Mouse (Mus musculus): ENCODE results near the gene Gpkow.
"Not testable (repeated sequence)": the region's sequence is repeated elsewhere in the genome, so short reads cannot be mapped to it uniquely, and the experiment has no call there.

Gene Gpkow

DNA sequence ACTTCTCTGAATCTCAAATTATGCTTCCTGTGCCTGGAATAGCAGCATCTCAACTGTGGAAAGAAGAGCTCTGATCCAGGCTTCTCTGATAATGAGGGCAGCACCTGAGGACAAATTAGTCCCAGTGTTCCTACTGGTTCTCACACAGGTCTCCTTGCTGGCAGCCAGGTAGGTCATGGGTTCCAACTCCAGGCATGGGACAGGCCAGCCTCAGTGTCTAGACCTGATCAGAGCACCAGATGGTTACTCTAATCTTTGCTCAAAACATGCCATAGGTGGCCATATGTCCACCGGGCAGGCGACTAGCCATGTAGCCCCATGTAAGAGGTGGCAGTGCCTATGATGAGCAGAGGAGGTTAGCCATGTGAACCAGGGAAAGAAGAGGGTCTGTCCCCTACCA lies 8.6 kb upstream of the Gpkow start:
- no peak for DNase-seq (ENCODE audit: low spot score)

DNA sequence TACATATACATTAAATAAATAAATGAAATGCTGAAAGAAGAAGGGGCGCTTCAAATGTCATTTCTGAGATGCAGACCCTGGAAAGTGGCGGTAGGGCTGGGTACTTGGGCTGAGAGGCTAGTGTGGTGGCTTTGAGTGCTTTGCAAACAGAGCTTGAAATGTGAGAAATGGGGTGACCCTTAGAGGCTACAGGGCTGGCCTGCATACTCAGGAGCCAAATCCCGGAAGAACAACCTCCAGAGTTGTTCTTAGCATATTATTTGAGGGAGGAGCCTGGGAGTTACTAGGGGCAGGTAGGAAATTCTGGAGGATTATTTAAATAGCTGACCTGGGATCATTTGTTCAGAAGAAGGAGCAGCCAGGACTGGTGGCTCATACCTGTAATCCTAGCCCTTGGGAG lies 6.4 kb upstream of the Gpkow start:
- DNase-seq (ENCODE audit: low spot score), result no peak

DNA sequence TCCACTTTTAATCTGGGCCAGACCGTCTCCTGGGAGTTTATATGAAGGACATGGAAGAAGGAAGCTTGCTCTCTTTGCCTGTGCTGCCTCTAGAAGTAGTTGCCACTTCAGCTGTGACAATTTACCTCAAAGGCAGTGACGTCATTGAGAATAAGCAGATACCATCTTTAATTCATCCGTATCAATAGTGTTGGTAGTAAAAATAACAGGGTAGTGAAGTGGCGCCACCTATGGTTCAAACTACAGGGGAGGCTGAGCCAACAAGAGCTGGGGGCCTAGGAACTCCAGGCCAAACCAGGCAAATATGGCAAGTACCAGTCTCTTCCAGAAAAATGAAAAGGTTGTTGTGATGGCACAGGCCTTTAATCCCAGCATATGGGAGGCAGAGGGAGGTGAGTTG lies 4.1 kb upstream of the Gpkow start:
- DNase-seq (ENCODE audit: low spot score), result peak; percentile 35

DNA sequence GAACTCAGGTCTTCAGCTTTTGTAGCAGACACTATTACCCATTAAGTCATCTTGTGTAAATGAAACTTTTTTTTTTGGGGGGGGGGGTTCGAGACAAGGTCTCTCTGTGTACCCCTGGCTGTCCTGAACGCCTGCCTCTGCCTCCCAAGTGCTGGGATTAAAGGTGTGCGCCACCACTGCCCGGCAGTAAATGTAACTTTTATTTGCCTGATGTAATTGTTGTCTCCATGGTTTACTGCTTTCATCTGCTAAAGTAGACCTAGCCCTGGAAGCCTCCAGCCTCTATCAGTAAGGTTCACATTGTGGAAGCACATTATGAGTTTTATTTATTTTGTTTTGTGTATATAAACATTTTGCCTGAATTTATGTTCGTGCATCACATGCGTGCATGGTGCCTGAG lies 411 bp upstream of the Gpkow start:
- DNase-seq (ENCODE audit: low spot score), result no peak

DNA sequence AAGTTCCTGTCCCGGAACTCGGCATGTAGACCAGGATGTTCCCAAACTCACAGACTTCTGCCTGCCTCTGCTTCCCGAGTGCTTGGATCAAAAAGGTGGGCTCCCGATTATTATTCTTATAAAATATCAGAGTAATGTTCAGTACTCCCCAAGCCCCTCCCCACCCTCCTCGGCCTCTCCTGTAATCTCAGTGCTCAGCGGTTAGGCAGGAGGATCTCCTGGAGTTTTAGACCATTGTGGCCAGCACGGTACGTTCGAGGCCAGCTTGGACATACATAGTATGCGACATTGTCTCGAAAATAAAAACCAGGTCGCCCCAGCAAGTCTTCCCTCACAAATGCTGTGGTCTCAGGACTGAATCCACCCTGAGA lies 16.8 kb downstream of the Gpkow start:
- not testable (repeated sequence) for DNase-seq (ENCODE audit: low spot score)

DNA sequence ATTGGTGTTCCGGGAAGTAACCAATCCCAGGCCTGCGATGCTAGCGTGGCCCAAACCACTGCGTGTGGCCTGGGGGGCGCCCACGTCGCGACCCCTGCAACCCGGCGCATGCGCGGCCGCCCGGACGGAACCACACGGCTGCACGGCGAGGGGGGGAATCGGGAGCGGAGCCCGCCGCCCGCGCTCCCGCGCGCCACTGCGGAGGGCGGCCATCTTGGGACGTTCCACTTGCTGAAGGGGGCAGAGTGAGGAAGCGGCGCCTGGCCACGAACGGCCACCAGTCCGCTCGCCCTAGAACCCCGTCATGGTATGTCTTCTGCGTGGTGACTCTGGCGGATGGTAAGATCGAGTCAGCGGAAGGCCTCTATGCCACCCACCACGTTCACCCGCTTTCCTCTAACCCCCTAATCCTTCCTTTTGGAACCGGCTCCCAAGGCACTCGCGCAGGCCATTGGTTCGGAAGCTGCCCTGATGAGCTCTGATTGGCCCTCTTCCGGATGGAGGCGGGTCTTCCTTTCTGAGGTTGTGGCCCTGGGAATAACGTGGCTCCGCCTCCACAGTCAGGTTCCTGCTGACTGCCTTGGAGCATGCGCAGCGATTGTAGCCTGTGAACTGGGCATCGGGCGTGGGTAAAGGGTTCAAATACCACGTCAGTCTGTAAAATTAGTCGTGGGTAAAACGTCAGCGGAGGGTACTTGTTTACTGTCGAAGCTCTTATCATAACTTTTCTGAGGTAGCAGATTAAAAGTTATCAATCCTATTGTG lies 17.4 kb downstream of the Gpkow start, which contains the start of gene Wdr45:
TSS of gene Wdr45 (plus strand) at position 199 of the 765 bp plus-strand sequence.
- DNase-seq (ENCODE audit: low spot score), result peak; percentile 93

DNA sequence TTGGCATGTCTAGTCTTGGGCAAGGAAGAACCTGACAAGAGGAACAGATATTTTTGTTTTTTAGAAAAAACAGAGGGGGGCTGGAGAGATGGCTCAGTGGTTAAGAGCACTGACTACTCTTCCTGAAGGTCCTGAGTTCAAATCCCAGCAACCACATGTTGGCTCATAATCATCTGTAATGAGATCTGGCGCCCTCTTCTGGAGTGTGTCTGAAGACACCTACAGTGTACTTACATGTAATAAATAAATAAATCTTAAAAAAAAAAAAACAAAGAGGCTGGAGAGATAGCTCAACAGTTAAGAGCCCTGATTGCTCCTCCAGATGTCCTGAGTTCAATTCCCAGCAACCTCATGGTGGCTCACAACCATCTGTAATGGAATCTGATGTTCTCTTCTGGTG lies 19.1 kb downstream of the Gpkow start:
- not testable (repeated sequence) for DNase-seq (ENCODE audit: low spot score)

DNA sequence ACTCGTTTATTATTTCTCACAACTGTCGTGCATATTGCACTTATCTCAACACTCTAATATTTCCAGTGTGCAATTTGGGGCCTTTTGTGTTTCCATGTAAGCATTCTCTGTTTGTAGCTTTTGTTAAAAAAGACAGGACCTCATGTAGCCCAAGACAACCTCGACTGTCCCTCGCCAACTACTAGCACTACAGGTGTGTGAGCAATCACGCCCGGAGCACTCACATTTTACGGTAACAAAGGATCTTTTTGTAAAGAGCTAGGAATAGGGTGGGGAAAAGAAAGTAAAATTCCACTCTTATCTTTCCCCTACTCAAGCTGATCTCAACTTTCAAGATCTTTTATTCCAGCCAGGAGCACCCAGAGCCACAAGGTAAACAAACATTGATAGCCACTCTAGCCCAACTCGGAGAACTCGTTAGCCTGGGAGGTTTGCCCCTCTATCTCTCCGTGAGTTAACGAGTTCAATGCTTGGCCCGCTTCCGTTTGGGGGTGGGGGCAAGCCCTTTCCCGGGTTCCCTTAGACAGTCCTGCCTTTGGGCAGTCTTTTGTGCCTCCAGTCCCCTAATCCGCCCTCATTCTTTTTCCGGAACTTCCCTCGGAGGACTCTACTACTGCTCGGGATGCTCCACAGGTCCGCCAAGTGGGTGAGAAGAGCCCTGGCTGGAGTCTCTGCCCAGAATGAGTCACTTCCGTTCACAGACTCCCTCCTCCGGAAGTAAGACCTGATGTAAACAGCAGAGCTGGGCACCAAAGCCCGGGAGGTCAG lies 24.8 kb downstream of the Gpkow start, which contains the start of gene Gm45208:
TSS of gene Gm45208 (plus strand) at position 732 of the 768 bp plus-strand sequence.
- DNase-seq (ENCODE audit: low spot score), result peak; percentile 74

DNA sequence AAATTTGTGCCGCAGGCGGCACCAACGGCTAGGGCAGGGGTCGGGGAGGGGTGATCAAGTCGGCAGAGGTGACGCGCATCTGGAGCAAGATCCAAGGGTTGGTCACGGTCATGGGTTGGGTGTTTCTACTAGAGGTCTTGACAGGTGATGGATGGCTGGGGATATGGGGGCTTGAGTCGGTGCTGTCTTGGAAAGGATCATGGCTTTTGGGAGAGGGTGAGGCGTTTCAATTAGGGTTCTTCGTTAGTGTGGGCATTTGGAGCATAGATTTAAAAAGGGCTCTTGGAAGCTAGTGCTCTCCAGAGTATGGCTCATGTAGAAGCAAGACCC lies 25.3 kb downstream of the Gpkow start:
- no peak for DNase-seq (ENCODE audit: low spot score)

DNA sequence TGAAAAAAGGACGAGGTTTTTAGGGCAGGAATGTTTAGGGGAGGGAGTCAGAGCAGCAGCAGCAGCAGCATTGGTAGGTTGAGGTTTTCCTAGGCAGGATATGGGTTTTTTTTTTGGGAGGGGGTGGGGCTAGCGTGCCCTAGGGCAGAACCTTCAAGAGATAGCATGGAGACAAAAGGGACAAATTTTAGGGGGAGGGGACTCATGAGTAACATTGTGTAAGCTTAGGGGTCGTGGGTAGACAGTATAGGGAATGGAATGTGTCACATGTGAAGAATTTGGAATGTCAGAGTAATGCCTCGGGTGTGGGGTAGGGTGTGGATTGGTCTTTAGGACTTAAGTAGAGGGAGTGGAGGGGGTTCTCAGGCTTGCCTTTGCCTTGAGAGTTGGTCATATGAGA lies 25.8 kb downstream of the Gpkow start:
- DNase-seq (ENCODE audit: low spot score), result no peak

DNA sequence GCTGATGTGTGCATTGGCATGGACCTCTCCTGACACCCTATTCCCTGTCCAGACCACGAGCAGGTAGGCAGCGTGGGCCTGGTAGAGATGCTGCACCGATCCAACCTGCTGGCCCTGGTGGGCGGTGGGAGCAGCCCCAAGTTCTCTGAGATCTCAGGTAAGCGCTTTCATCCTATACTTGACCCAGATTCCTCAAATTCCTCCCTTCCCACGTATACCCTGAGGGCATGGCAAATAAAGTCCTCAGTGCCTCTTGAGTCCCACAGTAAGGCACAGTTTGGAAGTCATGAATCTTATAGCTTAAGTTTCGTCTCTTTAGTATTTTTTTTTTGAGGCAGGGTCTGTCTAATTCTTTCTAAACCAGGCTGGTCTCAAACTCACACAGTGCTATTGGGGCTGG lies 27.2 kb downstream of the Gpkow start:
- DNase-seq (ENCODE audit: low spot score), result no peak

DNA sequence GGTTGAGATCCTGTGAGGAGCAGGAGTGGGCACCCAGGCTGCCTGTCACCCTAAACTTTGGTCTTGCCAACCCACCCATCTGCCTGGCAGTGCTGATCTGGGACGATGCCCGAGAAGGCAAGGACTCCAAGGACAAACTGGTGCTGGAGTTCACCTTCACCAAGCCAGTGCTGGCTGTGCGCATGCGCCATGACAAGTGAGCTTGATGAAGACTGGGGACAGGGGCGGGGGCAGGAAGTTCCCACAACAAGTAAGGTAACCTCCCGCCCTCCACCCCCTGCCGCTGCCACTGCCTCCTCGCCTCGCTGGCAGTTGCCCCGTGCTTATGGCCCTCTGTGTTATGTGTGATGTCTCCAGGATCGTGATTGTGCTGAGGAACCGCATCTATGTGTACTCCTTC lies 28.9 kb downstream of the Gpkow start:
- no peak for DNase-seq (ENCODE audit: low spot score)

DNA sequence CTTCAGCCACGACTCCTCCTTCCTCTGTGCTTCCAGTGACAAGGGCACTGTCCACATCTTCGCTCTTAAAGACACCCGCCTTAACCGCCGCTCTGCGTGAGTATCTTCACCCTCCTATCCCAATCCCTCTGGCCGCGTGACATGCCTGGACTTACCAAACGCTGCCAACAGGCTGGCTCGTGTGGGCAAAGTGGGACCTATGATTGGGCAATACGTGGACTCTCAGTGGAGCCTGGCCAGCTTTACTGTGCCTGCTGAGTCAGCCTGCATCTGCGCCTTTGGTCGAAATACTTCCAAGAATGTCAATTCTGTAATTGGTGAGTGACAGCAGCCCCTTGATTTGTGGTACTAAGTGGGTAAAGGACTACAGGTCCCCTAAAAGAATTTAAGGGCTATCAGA lies 30.2 kb downstream of the Gpkow start:
- no peak for DNase-seq (ENCODE audit: low spot score)

DNA sequence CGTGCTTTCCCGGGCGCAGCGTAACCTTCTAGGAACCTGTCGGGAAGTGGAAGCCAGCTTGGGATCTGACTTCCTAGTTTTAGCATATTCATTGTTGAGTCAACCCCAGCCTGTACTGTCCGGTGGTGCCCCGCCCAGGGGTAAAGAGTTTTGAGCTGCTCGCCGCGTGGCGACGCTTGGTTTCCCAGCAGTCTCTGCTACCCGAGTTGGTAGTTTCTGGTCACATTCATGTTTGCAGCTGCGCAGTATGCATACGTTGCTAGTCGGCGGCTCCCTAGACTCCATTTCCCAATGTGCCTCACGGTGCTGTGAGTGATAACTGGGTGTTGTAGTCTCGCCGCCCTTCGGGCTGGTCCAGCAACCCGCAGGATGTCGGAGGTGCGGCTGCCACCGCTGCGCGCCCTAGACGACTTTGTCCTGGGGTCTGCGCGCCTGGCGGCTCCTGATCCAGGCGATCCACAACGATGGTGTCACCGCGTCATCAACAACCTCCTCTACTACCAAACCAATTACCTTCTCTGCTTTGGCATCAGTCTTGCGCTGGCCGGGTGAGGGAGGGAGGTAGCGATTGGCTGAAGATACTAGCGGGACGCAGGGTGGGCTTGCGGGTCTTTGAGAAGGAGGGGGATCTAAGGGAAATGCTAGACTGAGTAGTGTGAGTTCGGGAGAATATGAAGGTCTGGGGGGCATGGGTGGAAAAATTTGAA lies 31.4 kb downstream of the Gpkow start, which contains the start of gene Praf2:
TSS of gene Praf2 (plus strand) at position 225 of the 707 bp plus-strand sequence.
- DNase-seq (ENCODE audit: low spot score), result peak; percentile 91

DNA sequence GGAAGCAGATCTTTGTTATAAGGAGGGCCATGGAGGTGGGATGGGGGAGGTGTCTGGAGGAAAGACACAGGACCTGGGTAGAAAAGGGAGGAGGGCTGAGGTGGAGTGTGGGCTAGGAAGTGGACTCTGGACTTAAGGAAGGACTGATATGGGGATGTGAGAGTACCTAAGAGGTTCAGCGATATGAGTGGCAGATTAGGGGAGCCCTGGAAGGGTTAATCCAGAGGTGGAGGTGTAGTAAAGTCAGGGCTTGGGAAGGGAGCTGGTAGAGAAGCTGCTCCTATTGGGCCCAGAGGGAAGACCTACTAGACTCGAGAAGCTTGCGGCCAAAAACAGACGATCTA lies 32.0 kb downstream of the Gpkow start:
- no peak for DNase-seq (ENCODE audit: low spot score)

DNA sequence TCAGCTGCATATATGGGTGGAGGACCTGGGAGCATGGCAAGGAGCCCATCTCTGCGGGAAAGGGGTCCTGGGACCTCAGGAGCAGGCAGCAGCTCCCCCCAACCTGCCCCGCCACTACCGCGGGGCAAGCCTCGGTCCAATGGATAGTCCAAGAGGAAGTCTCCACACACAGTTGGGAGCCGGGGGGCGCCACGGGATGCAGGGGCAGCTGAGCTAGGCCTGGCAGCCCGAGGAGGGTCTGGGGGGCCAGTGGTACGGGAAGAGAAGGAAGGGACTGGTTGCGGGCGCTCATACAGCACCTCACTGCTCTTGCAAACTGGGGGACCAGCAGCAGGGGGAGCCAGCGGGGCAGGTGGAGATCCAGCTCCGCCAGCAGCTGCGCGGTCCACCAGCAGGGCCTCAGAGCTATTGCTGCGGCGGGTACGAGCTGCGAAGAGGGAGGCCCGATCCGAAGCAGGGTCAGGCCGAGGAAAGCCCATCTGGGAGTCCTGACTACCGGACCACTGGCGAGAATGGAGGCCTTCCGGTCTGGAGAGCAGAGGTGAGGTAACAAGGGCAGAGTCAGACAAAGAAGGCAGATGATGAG lies 36.7 kb downstream of the Gpkow start:
- DNase-seq (ENCODE audit: low spot score), result peak; percentile 63

DNA sequence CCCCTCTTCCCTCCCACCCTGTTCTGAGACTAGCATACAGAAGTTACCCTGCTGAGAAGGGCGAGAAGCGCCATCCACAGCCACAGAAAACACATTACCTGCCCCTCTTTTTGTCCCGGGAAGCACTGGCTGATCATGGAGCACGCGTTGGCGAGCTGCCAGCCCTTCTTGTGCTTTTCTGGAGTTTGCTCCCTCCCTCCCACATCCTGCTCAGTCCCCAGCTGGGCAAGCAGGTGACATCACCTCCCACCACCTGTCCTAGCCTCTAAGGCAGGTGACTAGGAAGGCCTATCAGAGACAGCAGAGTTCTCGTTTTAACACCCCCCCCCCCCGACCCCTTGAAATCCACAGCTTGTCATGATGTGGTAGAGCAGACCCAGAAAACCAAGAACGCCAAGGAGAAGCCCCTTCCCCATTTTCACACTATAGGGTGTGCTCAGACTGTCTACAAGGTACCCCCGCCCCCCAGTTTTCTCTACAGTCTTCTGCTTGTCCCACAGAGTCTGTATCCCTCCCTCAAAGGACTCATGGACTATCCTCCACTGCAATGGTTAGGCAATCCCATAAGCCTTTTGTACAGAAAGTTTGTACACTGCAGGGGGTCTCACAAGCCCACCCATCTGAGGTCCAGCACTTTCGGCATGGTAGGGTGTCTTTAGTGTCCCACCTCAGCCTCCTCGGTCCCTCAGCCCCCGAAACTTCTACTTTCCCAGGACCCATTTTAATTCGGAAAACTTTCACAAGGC lies 42.6 kb downstream of the Gpkow start:
- no peak for DNase-seq (ENCODE audit: low spot score)

DNA sequence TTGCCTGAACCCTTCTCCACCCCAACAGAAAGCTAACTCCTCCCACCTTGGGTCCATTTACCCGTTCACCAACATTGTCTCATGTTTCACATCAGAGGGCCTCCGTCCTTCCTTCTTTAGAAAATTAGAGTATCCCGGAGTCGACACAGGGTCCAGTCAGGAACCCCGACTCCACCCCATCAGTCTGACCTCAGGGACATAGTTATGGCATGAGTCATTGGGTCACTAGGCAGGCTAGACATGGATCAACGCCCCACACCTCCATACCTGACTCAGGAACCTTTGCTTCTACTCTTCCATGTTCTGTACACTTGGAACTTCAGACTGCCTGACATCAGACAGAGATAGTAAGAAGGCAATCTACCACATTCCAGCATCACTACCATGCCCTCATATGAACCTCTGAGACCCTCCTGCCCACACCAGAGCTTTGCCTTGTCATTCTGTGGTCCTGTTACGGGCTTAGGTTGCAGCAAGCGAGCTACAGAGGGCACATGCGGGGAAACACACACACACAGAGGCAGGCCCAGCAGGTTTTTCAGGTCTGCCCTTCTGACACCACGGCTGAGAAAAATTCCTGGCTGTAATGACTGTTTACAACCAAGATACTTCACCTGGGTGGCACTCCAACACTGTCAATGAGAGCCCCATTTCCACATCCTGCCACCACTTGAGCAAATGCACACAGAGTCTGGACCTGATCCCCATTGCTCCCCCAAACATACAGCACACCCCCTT lies 43.3 kb downstream of the Gpkow start:
- peak; percentile 14 for DNase-seq (ENCODE audit: low spot score)

DNA sequence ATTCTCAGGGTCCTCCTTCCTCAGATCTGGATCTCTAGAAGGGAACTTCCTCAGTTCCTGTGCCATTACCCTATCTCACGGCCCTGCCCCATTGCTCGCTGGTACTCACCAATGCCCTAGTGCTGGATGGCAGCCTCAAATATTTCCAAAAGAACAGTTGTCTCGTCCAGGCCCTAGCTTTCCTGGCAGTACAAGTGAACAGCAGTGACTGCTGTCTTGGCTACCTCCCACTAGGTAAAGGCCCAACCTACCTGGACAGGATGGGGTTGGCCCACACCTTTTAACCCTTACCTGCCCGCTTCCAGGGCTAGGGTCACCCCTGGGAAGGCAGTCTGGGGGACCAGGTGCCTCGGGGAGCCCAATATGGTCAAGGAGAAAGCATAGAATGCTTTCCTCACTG lies 44.2 kb downstream of the Gpkow start:
- DNase-seq (ENCODE audit: low spot score), result no peak

DNA sequence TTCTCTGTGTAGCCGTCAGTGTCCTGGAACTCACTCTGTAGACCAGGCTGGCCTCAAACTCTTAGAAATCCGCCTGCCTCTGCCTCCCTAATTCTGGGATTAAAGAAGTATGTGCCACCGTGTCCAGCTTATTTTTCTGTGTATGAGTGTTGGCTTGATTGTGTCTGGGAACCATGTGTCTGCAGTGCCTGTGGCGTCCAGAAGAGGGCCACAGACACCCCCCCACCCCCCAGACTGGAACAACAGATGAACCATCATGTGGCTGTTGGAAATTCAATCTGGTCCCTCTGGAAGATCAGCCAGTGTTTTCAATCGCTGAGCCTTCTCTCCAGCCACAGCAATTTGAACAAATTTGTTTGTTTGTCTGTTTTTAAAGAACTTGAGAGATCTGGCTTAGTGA lies 46.5 kb downstream of the Gpkow start:
- no peak for DNase-seq (ENCODE audit: low spot score)

DNA sequence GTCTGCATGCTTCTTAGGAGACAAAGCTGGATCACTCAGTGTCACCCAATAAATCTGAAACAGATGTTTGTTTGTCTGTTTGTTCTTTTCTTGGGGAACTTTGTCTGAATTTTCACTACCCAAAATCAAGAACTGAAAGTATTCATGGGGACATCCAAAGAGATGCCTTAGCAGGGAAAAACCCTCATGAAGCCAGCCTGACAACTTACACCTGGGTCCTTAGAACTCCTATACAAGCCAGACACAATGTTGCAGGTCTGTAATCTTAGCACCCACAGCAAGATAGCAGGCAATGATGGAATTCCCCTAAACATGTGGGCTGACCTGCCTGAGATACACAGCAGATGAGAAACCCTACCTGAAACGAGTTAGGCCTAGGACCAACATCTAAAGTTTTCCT lies 48.0 kb downstream of the Gpkow start:
- no peak for DNase-seq (ENCODE audit: low spot score)

All from embryo, embryonic 10 days (tissue).